Mouse (Mus musculus): Measurements from ENCODE around the gene Fam20a. TPM values are rescaled to one million over a fixed set of nuclear protein-coding genes. Genes with fewer than 3 reads are reported as not detected.
A peak's percentile ranks its signal among the peaks of the same experiment; 100 is the strongest.

Fam20a gene
- total RNA-seq (2015) (not detected in 2 replicates), total RNA-seq (2017) (not detected in 2 replicates)

DNA sequence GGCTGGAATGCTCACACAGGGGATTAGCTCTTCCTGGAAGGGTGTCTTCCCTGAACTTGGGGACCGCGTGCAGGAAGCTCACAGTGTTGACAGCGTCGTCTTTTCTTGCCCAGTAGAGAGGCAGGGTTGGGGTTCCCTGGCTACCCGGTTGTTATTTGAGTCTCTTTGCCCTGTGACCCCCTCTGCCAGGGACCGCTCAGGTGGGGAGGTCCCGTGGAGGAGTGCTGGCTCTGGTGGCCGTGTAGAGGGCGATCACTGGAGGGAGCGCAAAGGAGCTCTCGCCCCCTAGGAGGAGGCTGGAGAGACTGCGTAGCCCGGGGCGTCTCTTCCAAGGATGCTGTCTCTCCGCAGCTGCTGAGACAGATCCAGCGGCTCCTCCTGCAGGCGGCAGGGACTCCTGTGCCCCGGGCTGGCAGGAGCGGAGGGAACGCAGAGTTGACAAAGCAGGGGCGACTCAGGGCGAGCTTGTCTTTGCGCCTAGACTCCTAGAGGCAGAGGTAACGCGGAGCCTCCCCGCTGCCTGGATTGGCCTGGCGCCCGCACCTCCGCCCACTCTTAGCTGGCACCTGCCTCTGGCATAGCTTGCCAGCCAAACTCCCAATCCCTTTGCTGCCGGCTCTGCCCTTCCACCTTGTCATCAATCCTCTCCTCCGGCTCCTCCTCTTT lies at the start of gene Fam20a:
TSS of gene Fam20a (minus strand) at position 499 of the 666 bp plus-strand sequence.
- peak; percentile 51 for ATAC-seq (replicated peaks; ENCODE audit: poor library complexity)

DNA sequence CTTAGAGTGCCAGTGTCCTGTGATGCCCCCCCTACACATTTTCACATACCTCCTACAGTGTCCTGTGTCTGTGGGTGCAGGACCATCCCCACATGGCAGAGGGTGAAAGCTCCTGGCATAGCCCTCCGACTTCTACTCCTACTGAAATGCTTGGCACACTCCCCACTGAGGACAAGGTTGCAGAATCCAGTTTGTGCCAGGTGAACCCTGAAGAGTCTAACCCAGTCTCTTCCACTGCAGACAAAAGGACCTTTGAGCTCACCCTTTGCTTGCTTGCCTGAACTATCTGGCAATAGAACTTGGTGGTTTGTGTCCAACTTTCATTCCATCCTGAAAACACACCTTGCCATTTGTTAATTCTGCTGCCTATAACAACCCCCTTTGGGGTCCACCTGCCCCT lies 49.3 kb upstream of the Fam20a start:
- ATAC-seq (replicated peaks; ENCODE audit: poor library complexity), result no peak

DNA sequence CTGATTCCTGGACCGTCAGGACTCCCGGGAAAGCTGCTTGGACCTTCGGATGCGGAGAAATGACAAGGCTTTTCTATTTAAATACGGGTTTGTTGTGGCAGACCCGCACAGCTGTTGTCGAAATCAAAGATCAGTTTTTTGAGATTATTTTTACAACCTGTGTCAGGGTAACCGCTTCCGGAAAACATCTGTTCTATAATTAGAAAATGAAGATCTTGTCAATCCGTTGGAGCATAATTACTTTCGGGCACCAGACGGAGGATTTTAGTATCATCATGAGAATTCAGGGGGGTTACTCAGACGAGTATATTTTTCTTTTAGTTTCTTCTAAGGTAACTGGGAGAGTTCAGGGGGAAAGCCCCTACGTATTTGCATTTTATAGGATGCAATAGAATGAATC lies 48.1 kb upstream of the Fam20a start:
- ATAC-seq (replicated peaks; ENCODE audit: poor library complexity), result no peak

DNA sequence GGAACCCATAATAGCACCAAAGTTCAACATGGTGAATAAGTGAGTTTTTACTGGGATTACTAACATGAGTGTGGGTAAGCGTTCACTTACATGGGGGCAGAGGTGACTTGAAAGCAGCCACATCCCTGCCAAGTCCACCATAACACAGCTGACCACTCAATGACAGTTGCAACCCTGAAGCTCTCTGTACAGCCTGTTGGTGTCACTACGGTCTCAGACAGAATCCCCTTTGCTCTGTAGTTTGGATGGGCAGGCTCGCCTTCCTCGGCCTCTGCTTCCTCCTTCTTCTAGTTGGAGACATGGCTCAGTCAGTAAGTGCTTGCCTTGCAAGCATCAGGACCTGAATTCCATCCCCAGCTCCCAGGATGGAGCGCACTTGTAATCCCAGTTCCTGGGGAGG lies 47.0 kb upstream of the Fam20a start:
- no peak; the same call in 1 of the 2 replicates for ATAC-seq (replicated peaks; ENCODE audit: poor library complexity)

DNA sequence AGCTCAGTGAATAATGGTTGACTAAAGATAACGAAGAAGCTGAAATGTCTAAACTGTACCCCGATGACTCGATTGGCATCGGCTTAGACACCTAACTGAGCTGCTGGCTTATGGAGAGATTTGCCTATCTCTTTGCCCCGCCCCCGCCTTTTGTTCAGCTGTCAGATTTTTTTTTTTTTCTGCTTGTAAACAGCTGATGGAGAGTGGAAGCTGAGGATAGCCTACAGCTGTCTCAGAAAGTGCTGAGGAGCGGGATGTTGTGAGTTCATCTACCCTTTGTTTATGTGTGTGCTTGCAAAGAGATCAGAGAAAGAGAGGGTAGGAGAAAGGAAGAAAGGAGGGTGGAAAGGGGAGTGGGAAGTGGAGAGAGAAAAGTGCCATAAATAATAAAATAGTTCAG lies 38.0 kb upstream of the Fam20a start:
- ATAC-seq (replicated peaks; ENCODE audit: poor library complexity), result no peak

DNA sequence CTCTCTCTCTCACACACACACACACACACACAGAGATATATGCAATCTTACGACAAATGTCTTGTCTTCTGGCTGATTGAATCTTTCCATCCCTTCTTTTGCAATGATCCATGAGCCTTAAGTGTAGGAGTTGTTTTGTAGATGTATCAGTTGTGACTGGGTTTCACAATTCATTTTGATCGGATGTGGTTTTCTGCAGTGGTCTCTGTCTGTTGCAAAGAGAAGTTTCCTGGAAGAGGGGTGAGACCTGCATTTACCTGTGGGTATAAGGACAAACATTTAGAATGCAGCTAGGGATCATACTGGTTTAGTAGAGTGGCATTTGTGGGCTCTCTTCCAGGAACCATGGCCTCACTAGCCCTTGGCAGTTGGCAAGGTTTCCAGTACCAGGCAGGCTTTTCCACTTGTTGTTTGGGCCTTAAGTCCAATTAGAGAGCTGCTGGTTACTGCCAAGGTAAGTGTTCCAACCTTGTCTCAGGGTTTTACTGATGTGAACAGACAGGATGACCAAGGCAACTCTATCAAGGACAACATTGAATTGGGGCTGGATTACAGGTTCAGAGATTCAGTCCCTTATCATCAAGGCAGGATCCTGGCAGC lies 36.6 kb upstream of the Fam20a start:
- no peak for ATAC-seq (replicated peaks; ENCODE audit: poor library complexity)

DNA sequence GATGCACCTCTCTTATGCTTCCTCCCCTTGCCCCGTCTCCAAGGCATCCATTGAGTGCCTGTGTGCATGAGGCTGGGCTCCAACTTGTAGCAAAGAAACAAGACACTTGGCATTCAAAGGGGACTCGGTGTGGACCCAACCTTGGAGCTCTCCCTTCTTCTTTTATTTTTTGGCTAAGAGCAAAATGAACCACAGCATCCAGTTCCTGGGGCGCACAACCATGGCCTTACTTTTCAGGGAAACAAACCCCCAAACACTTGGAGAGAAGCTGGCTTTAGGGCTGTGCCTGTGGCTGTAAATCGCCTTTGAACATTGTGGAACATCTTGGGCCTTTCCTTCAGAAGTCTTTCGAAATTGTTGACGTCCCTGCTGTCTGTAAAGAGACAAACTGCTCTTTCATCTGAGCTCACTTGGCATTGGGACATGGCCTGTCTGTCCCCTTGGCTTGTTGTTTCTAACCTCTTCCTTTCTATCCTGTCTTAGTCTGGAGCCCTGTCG lies 32.1 kb upstream of the Fam20a start:
- ATAC-seq (replicated peaks; ENCODE audit: poor library complexity), result no peak

DNA sequence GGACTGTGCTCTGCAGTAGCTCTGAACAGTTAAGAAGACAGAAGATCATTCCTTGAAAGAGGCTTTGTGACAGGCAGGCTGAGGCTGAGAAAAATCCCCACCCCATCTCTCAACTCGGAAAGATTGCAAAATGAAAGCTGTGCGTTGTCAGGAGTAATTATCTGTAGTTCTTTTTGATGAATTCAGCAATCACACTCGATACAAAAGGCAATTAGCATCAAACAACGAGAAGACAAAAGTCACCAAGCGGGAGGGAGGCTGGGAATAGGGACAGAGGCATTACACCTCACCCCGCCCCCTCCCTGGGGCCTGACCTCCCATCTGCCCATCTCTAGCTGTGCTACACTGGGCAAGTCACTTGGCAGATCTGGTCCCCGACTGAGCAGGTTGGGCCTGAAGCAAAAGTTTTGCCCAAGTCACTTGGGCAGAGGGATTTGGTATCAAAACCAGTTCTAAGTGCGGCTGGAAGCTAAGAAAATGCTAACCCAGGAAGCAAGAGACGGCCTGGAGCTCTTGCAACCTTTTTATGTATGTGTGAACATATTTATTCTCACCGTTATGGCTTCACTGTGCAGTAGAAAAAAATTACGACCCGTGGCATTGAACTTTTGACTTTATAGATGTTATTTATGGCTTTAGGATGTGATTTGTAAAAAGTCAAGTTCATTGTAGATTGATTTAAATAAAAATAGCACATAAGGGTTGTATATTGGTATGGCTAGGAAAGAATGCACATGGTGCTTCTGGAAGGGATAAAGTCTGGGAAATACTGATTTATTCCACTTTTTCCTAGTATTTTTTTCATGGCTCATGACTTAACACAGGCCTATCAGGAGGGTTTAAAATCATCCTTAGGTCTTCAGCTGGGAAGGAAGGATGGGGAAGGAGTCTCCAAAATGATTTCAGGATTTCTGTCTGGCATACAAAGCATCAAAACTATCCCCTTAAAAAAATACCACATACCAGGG lies 29.8 kb upstream of the Fam20a start:
- no peak for ATAC-seq (replicated peaks; ENCODE audit: poor library complexity)

DNA sequence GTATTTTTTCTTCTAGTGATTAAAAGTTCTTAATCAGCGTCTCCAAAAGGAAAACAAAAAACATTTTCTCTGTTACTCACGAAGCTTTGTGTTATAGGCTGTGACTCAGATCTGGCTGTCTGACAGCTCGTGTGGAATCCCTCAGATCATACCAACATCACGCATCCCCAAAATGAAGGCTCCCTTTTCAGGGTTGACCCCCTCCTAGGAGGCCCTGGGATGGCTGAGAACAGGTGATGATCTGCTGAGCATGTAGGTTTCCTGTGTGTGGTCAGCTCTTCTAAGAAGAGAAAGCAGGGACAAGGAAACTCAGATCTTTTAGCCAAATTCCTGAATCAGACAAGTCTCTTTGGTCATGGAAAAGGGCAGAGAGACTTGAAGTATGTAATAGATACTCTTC lies 23.1 kb upstream of the Fam20a start:
- no peak for ATAC-seq (replicated peaks; ENCODE audit: poor library complexity)

DNA sequence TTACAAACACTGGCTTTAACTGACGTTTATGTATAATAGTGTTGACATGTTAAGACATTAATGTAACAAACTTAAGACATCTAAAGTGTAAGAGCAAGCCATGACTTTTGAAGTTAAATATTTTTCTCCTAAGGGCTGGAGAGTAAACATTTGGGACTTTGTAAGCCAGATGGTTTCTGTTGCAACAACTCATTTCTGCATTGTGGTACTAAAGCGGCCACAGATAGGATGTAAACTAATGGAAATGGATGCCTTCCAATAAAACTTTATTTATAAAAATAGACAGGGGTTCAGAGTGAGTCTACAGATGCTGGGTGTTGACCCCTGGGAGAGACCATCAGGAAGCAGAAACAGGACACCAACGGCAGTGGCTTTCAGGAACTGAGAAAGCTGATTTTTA lies 15.9 kb upstream of the Fam20a start:
- ATAC-seq (replicated peaks; ENCODE audit: poor library complexity), result peak; percentile 23; the same call in 1 of the 2 replicates

DNA sequence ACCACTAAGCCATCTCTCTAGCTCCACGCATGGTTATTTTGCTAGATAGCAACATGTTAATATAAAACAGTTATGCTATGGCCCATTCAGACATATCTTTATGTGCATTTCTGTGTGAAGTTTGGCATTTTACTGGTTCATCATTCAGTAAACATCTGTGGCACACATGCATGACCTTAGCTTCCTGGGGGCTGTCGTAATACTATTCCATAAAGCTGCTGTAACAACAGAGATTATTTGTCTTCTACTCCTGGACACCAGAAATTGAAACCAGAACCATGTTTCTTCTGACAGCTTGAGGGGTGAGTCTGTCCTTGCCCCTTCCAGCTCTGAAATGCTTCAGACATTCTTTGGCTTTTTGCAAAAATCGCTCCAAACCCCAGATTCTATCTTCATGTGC lies 14.3 kb upstream of the Fam20a start:
- no peak for ATAC-seq (replicated peaks; ENCODE audit: poor library complexity)

DNA sequence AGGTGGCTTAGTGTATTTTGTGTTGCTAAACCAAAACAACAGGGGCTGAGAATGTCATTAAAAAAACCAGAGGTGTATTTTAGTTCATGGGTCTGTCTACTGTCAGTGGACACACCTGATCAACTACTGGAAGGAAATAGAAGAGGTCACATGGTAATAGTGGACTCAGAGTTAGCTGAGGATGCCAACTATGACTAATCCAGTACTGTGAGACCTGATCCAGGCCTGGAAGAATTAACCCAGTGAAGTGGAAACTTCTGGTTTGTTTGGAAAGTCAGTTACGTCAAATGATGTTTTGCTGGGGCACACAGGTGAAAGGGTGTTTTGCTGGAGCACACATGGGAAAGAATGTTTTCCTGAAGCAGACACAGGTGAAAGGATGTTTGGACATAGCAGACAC lies 12.3 kb upstream of the Fam20a start:
- no peak for ATAC-seq (replicated peaks; ENCODE audit: poor library complexity)

DNA sequence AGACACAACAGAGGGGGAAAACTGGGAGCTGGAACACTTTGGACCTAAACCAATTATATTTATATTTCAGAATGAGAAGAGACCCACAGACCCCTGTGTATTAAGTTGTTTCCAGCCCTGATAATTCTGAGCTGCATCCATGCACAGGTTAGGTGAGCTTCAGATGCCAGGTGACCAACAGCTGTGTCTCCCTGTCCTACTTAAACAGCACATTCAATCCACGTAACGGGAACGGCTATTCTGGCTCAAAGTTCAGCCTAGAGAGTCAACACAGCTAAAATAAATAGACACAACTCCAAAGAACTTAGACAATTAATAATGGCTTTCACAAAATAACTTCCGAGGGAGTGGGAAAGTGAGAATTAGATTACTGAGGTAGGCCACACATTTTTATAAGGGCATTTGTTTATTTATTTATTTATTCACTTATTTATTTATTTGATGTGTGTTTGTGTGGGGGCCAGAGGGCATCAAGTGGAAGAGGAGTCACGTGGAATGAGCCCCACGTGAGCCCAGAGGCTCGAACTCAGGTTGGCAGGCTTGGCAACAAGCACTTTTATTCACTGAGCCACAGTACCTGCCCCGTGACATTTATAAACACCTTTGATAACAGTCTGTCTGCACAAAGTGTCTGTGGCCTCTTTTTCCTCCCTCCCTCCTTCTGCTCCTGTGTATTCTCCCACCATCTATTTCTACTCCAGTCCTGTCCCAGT lies 10.8 kb upstream of the Fam20a start:
- no peak for ATAC-seq (replicated peaks; ENCODE audit: poor library complexity)

DNA sequence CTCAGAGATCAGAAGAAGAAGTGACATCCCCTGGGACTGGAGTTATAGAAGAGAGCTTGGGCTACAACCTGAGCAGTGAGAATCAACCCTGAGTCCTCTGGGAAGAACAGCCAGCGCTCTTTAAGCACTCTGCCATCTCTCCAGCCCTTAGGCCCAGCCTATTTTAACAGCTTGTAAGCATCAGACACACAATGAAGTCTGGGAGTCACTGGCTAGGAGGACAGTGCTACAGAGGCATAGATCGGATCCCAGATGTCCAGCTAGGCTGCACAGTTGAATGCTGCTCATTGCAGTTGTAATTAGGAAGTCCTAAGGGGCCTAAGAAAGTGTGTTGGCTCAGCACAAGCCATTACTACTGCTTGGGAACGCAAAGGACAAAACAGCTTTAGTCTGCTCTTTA lies 6.3 kb upstream of the Fam20a start:
- no peak for ATAC-seq (replicated peaks; ENCODE audit: poor library complexity)

DNA sequence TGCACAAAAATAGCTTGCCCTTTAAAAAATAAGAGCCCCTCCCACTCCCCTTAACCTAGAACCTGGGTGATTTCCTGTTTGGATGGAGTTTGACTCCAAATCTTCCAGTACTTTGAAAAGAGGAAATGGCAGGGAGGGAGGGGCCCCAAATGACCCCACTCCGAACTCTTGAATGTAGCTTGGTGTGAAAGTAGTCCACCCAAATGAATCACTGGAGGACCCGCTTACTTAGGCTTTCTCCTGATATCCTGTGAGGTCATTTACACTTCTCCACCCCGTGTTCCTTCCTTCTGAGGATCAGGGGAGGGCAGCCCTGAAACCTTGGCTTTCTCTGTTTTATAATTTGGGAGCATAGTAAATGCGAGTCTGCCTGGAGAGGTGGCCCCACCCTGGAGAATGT lies 632 bp upstream of the Fam20a start:
- ATAC-seq (replicated peaks; ENCODE audit: poor library complexity), result 0 out of 2 replicates have a peak, but pooled peaks have one; percentile 18

DNA sequence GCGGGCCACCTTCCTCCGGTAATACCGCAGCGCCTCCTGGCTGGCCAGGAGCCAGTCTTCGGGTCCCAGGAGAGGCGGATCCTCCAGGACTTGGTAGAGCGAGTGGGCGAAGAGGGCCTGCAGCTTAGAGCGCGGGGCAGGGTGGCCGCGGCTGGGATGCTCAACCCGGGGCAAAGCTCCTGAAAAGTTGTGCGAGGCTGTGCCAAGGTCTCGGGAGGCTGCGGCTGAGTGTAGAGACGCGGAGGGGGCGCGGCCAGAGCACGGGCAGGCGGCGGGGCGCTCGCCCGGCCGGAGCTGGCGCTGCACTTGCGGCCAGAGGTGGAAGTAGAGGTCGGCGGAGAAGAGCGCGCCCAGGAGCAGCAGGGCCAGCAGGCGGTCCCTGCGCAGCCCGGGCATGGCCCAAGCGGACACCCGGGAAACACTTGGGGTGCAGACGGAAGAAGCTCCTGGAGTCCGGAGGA lies 729 bp downstream of the Fam20a start:
- peak; percentile 77 for ATAC-seq (replicated peaks; ENCODE audit: poor library complexity)

DNA sequence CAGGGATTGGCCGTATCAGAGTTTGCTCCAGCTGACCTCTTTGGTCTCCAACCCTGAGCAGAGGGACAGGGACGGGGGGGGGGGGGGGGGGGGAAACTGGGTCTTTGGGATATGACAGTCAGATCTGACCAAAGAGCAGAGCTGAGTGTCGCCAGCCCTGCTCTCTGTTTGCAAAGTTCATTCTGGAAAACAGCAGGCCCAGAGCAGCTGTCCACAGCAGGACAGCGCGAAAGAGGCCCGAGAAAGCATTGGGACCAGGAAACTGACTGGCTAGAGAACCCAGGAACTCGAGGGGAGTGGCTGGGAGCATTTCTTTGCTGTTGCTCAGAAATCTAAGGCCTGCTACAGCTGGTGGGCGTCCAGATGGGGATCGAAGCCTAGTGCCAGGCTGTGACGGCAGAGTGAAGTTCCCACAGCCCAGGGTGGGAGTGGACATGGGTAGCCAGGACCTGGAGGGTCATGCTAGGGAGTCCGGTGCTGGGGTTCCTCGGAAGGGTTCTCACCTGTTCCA lies 1.2 kb downstream of the Fam20a start:
- ATAC-seq (replicated peaks; ENCODE audit: poor library complexity), result no peak

DNA sequence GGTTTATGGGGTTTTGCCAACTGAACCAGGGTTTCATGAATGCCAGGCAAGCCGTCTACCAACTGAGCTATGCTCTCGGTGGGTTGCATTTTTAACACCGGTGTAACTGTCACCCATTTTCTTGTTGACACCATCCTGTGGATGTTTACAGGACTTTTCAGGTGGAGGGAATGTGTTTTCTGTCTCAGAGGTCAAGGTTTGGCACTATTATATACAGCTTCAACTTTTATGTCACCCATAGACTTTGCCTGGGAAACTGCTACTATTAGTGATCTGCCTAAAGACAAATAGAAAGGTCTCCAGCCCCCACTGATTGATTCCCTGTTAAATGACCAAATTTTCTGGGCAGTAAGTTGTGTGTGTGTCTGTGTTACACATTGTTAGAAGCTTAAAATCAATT lies 2.7 kb downstream of the Fam20a start:
- ATAC-seq (replicated peaks; ENCODE audit: poor library complexity), result no peak

DNA sequence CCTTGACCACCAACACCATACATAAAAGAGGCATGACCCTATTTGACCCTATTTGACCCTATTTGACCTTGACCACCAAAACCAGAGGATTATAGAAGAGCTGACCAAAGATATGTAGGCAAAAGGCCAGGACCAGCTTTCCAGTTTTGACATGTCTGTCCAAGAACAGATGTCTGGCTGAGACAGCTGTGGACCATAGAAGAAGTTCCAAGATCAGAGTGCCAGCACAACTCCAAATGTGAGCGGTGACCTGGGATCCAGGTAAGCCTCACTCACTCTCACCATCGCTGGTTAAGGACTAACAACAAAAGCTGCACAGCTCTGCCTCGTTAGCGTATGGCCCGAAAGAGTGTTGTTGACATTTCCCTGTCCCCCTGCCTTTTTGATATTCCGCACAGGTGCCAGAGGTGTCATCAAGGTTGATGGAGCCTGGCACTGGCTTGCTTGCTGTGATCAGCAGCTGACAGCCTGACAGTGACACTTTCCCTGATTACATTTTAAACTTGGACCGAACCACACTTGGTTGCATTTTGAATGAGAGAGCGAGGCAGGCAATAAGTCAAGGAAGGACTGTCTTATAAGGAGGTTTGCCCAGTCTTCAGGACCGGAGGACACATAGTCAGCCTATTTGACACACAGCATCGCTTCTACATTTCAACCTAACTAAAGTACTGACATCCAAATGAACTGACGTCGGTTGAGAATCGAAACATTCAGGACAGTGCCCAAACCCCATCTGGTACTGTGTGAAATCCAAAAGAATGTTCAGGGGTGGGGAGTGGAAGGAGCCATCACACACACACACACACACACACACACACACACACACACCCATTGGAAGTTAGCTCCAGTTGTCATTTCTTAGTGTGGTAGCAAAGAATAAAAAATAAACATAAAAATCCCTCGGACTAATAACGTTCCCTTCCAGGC lies 3.8 kb downstream of the Fam20a start:
- no peak for ATAC-seq (replicated peaks; ENCODE audit: poor library complexity)
